Mouse (Mus musculus) stomach, embryonic 16.5 days (tissue): Measurements from ENCODE around the gene Rdh19. TPM values are rescaled to one million over a fixed set of nuclear protein-coding genes. Genes with fewer than 3 reads are reported as not detected.
"Not testable (repeated sequence)": the region's sequence is repeated elsewhere in the genome, so short reads cannot be mapped to it uniquely, and the experiment has no call there.

Experiments
- ATAC-seq: fragments of 200-750 bp; cut with Nextera tagmentation; 2 replicates; pipeline ENCODE4 v1.8.0; 2017; ENCODE audit warnings: moderate number of reproducible peaks, moderate TSS enrichment; ENCODE audit not compliant: insufficient read depth, low FRiP score
- H3K27ac ChIP-seq: fragments of 300-500 bp; sonication (generic); 2 replicates; pipeline ENCODE4 v1.5.1; 2014; ENCODE audit warnings: low read length
- H3K27me3 ChIP-seq: fragments of 300-500 bp; sonication (generic); 2 replicates; pipeline ENCODE4 v1.6.1; 2014; ENCODE audit warnings: low read length, control low read depth, mixed read lengths; ENCODE audit not compliant: control insufficient read depth, insufficient read depth
- H3K36me3 ChIP-seq: fragments of 300-500 bp; sonication (generic); 2 replicates; pipeline ENCODE4 v1.6.1; 2014; ENCODE audit warnings: low read length; ENCODE audit not compliant: control insufficient read depth, insufficient read depth
- H3K4me1 ChIP-seq: fragments of 300-500 bp; sonication (generic); 2 replicates; pipeline ENCODE4 v1.6.1; 2014; ENCODE audit warnings: low read length, control low read depth, mixed read lengths; ENCODE audit not compliant: control insufficient read depth, insufficient read depth
- H3K4me2 ChIP-seq: fragments of 300-500 bp; sonication (generic); 2 replicates; pipeline ENCODE4 v1.6.1; 2014; ENCODE audit warnings: low read depth, low read length, mixed read lengths
- H3K4me3 ChIP-seq: fragments of 300-500 bp; sonication (generic); replicated peaks from 2 replicates; pipeline ENCODE4 v1.5.1; 2014; ENCODE audit warnings: mild to moderate bottlenecking, low read length
- H3K9ac ChIP-seq: fragments of 300-500 bp; sonication (generic); 2 replicates; pipeline ENCODE4 v1.6.1; 2014; ENCODE audit warnings: low read length
- H3K9me3 ChIP-seq: fragments of 300-500 bp; sonication (generic); replicated peaks from 2 replicates; pipeline ENCODE4 v1.6.1; 2016; ENCODE audit warnings: low read length, control low read depth; ENCODE audit not compliant: control insufficient read depth
- WGBS: fragments of 180-500 bp; shearing (Covaris S2); extraction: QIAGEN DNeasy Blood & Tissue Kit; methylation state at CpG from one replicate; pipeline ENCODE4 v1.1.7; 2014; 5-methylcytosine and 5-hydroxymethylcytosine counted together
- polyA plus RNA-seq: library from polyadenylated mRNA; unstranded; fragments of >200 nt; fragmentation: Nextera tagmentation; extraction: Ambion mirVana; gene quantifications from 2 replicates; pipeline ENCODE4 v1.2.1, GENCODE M21; 2015

Gene Rdh19
- not detected in 2 replicates for polyA plus RNA-seq

- H3K36me3 ChIP-seq, result no peaks in the 10 kb centered on the region
- no peak for ATAC-seq
- H3K27me3 ChIP-seq, result no peaks in the 10 kb centered on the region
- H3K4me1 ChIP-seq, result no peaks in the 10 kb centered on the region
- H3K9ac ChIP-seq, result no peak within 1 kb of the TSS
- H3K4me2 ChIP-seq, result no peak within 1 kb of the TSS
- no peak within 1 kb of the TSS for H3K27ac ChIP-seq
- 30% methylated on average over 1 of the region's 1 CpGs for WGBS
- H3K4me3 ChIP-seq, result no peak within 1 kb of the TSS
- no peaks in the 10 kb centered on the region for H3K9me3 ChIP-seq
These were observed at the start of gene Rdh19 for GRCm38 (mm10) chr10:127849628-127850027. Gene Rdh19 (plus strand): TSS chr10:127849928.

GRCm38 (mm10) chr10:127800891-127801290, 48.8 kb upstream of the Rdh19 start, which contains the start of gene Rdh16:
Gene Rdh16 (plus strand): TSS chr10:127801152.
- Histone ChIP-seq H3K27me3 (no peaks in the 10 kb centered on the region), H3K36me3 (no peaks in the 10 kb centered on the region), H3K9ac (no peak within 1 kb of the TSS), H3K4me1 (no peaks in the 10 kb centered on the region), H3K4me2 (no peak within 1 kb of the TSS), H3K27ac (no peak within 1 kb of the TSS), H3K9me3 (0 out of 2 replicates have a peak, but pooled peaks cover 3% of the 10 kb centered on the region), H3K4me3 (no peak within 1 kb of the TSS)
- ATAC-seq, result no peak
- 84% methylated on average over 6 of the region's 6 CpGs for WGBS

DNA sequence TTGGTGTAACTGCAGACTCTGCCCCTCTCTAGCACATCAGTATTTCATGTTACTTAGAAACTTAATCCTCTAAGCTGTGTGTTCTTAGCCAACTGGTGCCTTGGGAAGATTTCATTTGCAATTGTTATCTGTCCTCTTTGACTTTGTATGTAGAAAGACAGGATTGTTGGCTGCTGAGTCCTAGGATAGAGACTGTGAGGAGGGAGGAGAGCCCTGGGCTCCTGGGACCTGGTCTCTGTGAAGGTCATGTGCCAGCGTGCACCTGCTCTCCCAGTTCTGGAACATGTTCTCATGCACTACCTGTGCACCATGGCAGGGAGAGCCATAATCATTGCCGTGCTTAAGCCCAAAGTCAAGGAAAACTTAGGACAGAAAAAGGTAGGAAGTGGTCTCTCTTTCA, 48.1 kb upstream of the Rdh19 start:
- WGBS, result 65% methylated on average over 2 of the region's 2 CpGs

DNA sequence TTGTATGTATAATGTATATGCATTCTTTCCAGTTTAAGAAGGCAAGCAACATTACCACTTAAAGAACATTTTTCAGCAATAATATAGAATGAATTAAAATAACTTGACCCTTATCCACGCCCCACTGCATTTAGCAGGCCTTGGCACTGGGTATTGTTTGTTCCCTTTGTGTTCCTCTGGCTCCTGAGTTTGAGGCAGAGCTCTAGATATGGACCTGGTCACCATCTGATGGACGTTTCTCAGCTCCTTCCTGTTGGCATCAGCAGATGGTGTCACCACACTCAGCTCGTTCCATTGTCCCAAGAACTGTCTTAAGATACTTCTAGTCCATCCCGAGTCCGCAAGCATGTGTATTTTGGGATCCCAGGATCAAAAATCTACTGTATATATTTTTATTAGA, 47.5 kb upstream of the Rdh19 start:
- Histone ChIP-seq H3K4me2 (no peak overlapping the region), H3K4me1 (no peaks in the 10 kb centered on the region), H3K4me3 (no peak overlapping the region), H3K27me3 (no peaks in the 10 kb centered on the region), H3K27ac (no peak overlapping the region), H3K9me3 (no peaks in the 10 kb centered on the region), H3K36me3 (no peaks in the 10 kb centered on the region), H3K9ac (no peak overlapping the region)
- WGBS, result 77% methylated on average over 5 of the region's 5 CpGs
- ATAC-seq, result no peak

More for the DNA sequence above, 48.1 kb upstream of the Rdh19 start:
- H3K4me1 ChIP-seq, result no peaks in the 10 kb centered on the region
- no peaks in the 10 kb centered on the region for H3K27me3 ChIP-seq
- no peak overlapping the region for H3K27ac ChIP-seq
- no peak overlapping the region for H3K4me2 ChIP-seq
- ATAC-seq, result no peak
- H3K36me3 ChIP-seq, result no peaks in the 10 kb centered on the region
- 0 out of 2 replicates have a peak, but pooled peaks cover 1% of the 10 kb centered on the region for H3K9me3 ChIP-seq
- H3K9ac ChIP-seq, result no peak overlapping the region
- no peak overlapping the region for H3K4me3 ChIP-seq

- Histone ChIP-seq H3K4me2 (no peak overlapping the region), H3K27me3 (no peaks in the 10 kb centered on the region), H3K36me3 (no peaks in the 10 kb centered on the region), H3K27ac (no peak overlapping the region), H3K4me1 (no peaks in the 10 kb centered on the region), H3K4me3 (no peak overlapping the region), H3K9ac (no peak overlapping the region), H3K9me3 (no peaks in the 10 kb centered on the region)
- 61% methylated on average over 7 of the region's 7 CpGs for WGBS
- no peak for ATAC-seq
These were observed 45.3 kb upstream of the Rdh19 start for GRCm38 (mm10) chr10:127804416-127804815.

DNA sequence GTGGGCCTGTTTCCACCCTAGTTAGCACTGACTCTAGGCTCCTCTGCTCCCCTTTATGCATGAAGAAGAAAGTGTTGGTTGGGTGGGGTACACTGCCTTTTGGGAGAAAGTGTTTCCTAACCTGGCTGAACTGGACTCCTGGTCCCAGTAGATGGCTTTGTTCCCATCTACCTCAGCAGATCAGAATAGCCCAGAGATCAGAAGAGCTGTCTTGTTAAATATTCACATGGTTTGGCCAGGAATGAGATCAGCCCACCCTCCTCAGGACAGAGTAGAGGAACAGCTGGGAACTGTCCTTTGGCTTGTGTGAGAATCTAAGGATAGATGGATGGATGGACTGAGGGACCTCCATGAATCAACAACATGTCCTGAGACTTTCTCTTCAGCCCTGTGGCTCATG, 33.8 kb upstream of the Rdh19 start:
- Histone ChIP-seq H3K9ac (no peak overlapping the region), H3K27ac (no peak overlapping the region), H3K4me1 (no peaks in the 10 kb centered on the region), H3K27me3 (no peaks in the 10 kb centered on the region), H3K4me2 (no peak overlapping the region), H3K36me3 (no peaks in the 10 kb centered on the region), H3K9me3 (no peaks in the 10 kb centered on the region), H3K4me3 (no peak overlapping the region)
- no peak for ATAC-seq

DNA sequence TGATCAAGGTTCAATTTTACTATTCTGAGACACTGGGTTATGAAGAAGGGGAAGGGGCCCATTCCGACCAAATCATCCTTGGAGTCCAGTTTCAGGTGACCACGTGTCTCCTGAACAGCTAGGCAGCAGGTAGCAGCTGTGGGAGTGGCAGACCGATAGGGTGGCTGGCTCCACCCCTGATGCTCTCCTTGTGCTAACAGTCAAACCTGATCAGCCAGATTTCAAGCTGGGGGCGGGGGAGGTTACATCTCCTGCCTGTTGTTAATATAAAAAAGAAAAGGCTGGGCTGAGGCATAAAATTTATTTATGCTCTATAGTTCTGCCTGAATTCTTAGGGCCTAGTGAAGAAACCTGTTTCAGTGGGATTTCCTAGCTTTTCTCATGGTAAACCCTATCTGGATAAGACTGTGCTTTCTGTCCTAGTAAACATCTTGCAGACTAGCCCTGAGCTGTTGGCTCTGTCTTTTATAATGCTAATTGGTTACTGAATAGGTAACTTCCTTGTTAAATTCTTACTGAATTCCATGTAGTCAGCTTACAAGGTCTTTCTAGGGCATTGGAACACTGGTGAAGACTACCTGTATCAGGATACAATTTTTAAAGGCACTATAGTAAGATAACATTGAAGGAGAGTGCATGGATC, 32.3 kb upstream of the Rdh19 start:
- H3K4me2 ChIP-seq, H3K4me3 ChIP-seq, H3K4me1 ChIP-seq, H3K27ac ChIP-seq, H3K9me3 ChIP-seq, H3K9ac ChIP-seq, H3K36me3 ChIP-seq, H3K27me3 ChIP-seq, ATAC-seq: not testable (repeated sequence)
- 59% methylated on average over 4 of the region's 4 CpGs for WGBS

- H3K27ac ChIP-seq, H3K4me2 ChIP-seq, H3K4me1 ChIP-seq, ATAC-seq, H3K9ac ChIP-seq, H3K27me3 ChIP-seq, H3K4me3 ChIP-seq, H3K9me3 ChIP-seq, H3K36me3 ChIP-seq: not testable (repeated sequence)
- WGBS, result 84% methylated on average over 2 of the region's 2 CpGs
These were observed 27.9 kb upstream of the Rdh19 start for GRCm38 (mm10) chr10:127821806-127822205.

GRCm38 (mm10) chr10:127825386-127825785, 24.3 kb upstream of the Rdh19 start:
- no peak overlapping the region for H3K4me2 ChIP-seq
- H3K9ac ChIP-seq, result no peak overlapping the region
- no peaks in the 10 kb centered on the region for H3K9me3 ChIP-seq
- no peak for ATAC-seq
- no peaks in the 10 kb centered on the region for H3K36me3 ChIP-seq
- no peak overlapping the region for H3K4me3 ChIP-seq
- no peaks in the 10 kb centered on the region for H3K4me1 ChIP-seq
- no peaks in the 10 kb centered on the region for H3K27me3 ChIP-seq
- 86% methylated on average over 6 of the region's 6 CpGs for WGBS
- H3K27ac ChIP-seq, result no peak overlapping the region
